Mouse (Mus musculus) myocyte (in vitro differentiated cells): Measurements from ENCODE around the gene N4bp2.

Experiments
- CEBPB ChIP-seq: IDR thresholded peaks from 2 replicates; pipeline ENCODE4 v1.6.1; 2011; ENCODE audit warnings: mild to moderate bottlenecking, moderate library complexity; ENCODE audit not compliant: poor library complexity, insufficient read depth, severe bottlenecking
- E2F4 ChIP-seq: IDR thresholded peaks from one replicate; pipeline ENCODE4 v1.6.1; 2011; ENCODE audit warnings: mild to moderate bottlenecking, control low read depth, moderate library complexity; ENCODE audit not compliant: insufficient read depth
- MAX ChIP-seq: IDR thresholded peaks from one replicate; pipeline ENCODE4 v1.6.1; 2011; ENCODE audit warnings: low read depth, mild to moderate bottlenecking, control low read depth
- POLR2A ChIP-seq: IDR thresholded peaks from one replicate; pipeline ENCODE4 v1.6.1; 2011; ENCODE audit warnings: low read depth, mild to moderate bottlenecking, control low read depth, moderate library complexity; ENCODE audit not compliant: insufficient read length
- TCF12 ChIP-seq: IDR thresholded peaks from one replicate; pipeline ENCODE4 v1.6.1; 2011; ENCODE audit warnings: mild to moderate bottlenecking, control low read depth; ENCODE audit not compliant: poor library complexity, insufficient read depth, severe bottlenecking
- USF1 ChIP-seq: IDR thresholded peaks from one replicate; pipeline ENCODE4 v1.6.1; 2011; ENCODE audit warnings: low read depth, mild to moderate bottlenecking, control low read depth, moderate library complexity

GRCm38 (mm10) chr5:65826476-65826875, 63.2 kb downstream of the N4bp2 start:
- TF ChIP-seq E2F4 = no peak
- TF ChIP-seq TCF12 = no peak
- no peak for TF ChIP-seq CEBPB
- no peak for TF ChIP-seq POLR2A
- no peak for TF ChIP-seq MAX
- TF ChIP-seq USF1 = no peak
